Mouse (Mus musculus): ENCODE data around the gene Pet117. TPM values are rescaled to one million over a fixed set of nuclear protein-coding genes. Genes with fewer than 3 reads are reported as not detected.
"Not testable (repeated sequence)": the region's sequence is repeated elsewhere in the genome, so short reads cannot be mapped to it uniquely, and the experiment has no call there.

The Pet117 gene
- polyA plus RNA-seq, 1 experiment from 2014 or later, result not detected

GRCm38 (mm10) chr2:144333138-144333842 lies 35.5 kb upstream of the Pet117 start:
- no peaks in the 10 kb centered on the region for H3K36me3 ChIP-seq (ENCODE audit: control insufficient read depth, insufficient read depth, low read length)
- peaks cover 49% of the 10 kb centered on the region for H3K27me3 ChIP-seq (ENCODE audit: control insufficient read depth, insufficient read depth, low read length)
- H3K4me2 ChIP-seq (replicated peaks; ENCODE audit: low read depth, low read length), result peak overlapping the region; percentile 83
- H3K4me1 ChIP-seq (ENCODE audit: control insufficient read depth, insufficient read depth, low read length), result peaks cover 22% of the 10 kb centered on the region
- no peak overlapping the region for H3K9ac ChIP-seq (ENCODE audit: low read depth, low read length)
- H3K9me3 ChIP-seq (ENCODE audit: control insufficient read depth, low read length), result no peaks in the 10 kb centered on the region
- 0 out of 2 replicates have a peak, but pooled peaks have one; percentile 11 for ATAC-seq (ENCODE audit: low FRiP score, low TSS enrichment)
- 7% methylated on average over 28 of the region's 28 CpGs for WGBS
- H3K27ac ChIP-seq (ENCODE audit: low read depth, low read length), result no peak overlapping the region
- H3K4me3 ChIP-seq (ENCODE audit: low read length), result peak overlapping the region; percentile 23

- no peak overlapping the region for H3K4me3 ChIP-seq (ENCODE audit: low read length)
- H3K9me3 ChIP-seq (ENCODE audit: control insufficient read depth, low read length), result no peaks in the 10 kb centered on the region
- WGBS, result 53% methylated on average over 3 of the region's 3 CpGs
Measured at GRCm38 (mm10) chr2:144337230-144337629, 31.6 kb upstream of the Pet117 start.

GRCm38 (mm10) chr2:144337701-144338100 lies 31.1 kb upstream of the Pet117 start:
- 66% methylated on average over 8 of the region's 8 CpGs for WGBS
- Histone ChIP-seq H3K4me1 (ENCODE audit: control insufficient read depth, insufficient read depth, low read length) (peaks cover 5% of the 10 kb centered on the region), H3K4me3 (ENCODE audit: low read length) (no peak overlapping the region), H3K9me3 (ENCODE audit: control insufficient read depth, low read length) (no peaks in the 10 kb centered on the region), H3K27me3 (ENCODE audit: control insufficient read depth, insufficient read depth, low read length) (peaks cover 17% of the 10 kb centered on the region), H3K36me3 (ENCODE audit: control insufficient read depth, insufficient read depth, low read length) (no peaks in the 10 kb centered on the region), H3K9ac (ENCODE audit: low read depth, low read length) (no peak overlapping the region), H3K27ac (ENCODE audit: low read depth, low read length) (no peak overlapping the region), H3K4me2 (replicated peaks; ENCODE audit: low read depth, low read length) (no peak overlapping the region)
- no peak for ATAC-seq (ENCODE audit: low FRiP score, low TSS enrichment)

More at GRCm38 (mm10) chr2:144337230-144337629, 31.6 kb upstream of the Pet117 start:
- H3K4me2 ChIP-seq (replicated peaks; ENCODE audit: low read depth, low read length), result no peak overlapping the region
- H3K9ac ChIP-seq (ENCODE audit: low read depth, low read length), result no peak overlapping the region
- ATAC-seq (ENCODE audit: low FRiP score, low TSS enrichment), result no peak
- no peaks in the 10 kb centered on the region for H3K36me3 ChIP-seq (ENCODE audit: control insufficient read depth, insufficient read depth, low read length)
- no peak overlapping the region for H3K27ac ChIP-seq (ENCODE audit: low read depth, low read length)
- peaks cover 9% of the 10 kb centered on the region for H3K4me1 ChIP-seq (ENCODE audit: control insufficient read depth, insufficient read depth, low read length)
- H3K27me3 ChIP-seq (ENCODE audit: control insufficient read depth, insufficient read depth, low read length), result peaks cover 22% of the 10 kb centered on the region

- peaks cover 13% of the 10 kb centered on the region for H3K27me3 ChIP-seq (ENCODE audit: control insufficient read depth, insufficient read depth, low read length)
- not testable (repeated sequence) for ATAC-seq (ENCODE audit: low FRiP score, low TSS enrichment); H3K4me2 ChIP-seq (replicated peaks; ENCODE audit: low read depth, low read length); H3K9me3 ChIP-seq (ENCODE audit: control insufficient read depth, low read length); H3K27ac ChIP-seq (ENCODE audit: low read depth, low read length); H3K36me3 ChIP-seq (ENCODE audit: control insufficient read depth, insufficient read depth, low read length); H3K4me3 ChIP-seq (ENCODE audit: low read length); H3K9ac ChIP-seq (ENCODE audit: low read depth, low read length); H3K4me1 ChIP-seq (ENCODE audit: control insufficient read depth, insufficient read depth, low read length)
- 77% methylated on average over 6 of the region's 6 CpGs for WGBS
Measured at GRCm38 (mm10) chr2:144338149-144338548, 30.6 kb upstream of the Pet117 start.

- WGBS, result 62% methylated on average over 4 of the region's 4 CpGs
Measured at GRCm38 (mm10) chr2:144343158-144343557, 25.6 kb upstream of the Pet117 start.

GRCm38 (mm10) chr2:144348525-144348924 lies 20.3 kb upstream of the Pet117 start:
- ATAC-seq (ENCODE audit: low FRiP score, low TSS enrichment), result no peak

More at GRCm38 (mm10) chr2:144343158-144343557, 25.6 kb upstream of the Pet117 start:
- H3K9ac ChIP-seq (ENCODE audit: low read depth, low read length), result no peak overlapping the region
- H3K4me1 ChIP-seq (ENCODE audit: control insufficient read depth, insufficient read depth, low read length), result no peaks in the 10 kb centered on the region
- no peak for ATAC-seq (ENCODE audit: low FRiP score, low TSS enrichment)
- H3K27me3 ChIP-seq (ENCODE audit: control insufficient read depth, insufficient read depth, low read length), result no peaks in the 10 kb centered on the region
- no peak overlapping the region for H3K4me3 ChIP-seq (ENCODE audit: low read length)
- H3K9me3 ChIP-seq (ENCODE audit: control insufficient read depth, low read length), result no peaks in the 10 kb centered on the region
- H3K27ac ChIP-seq (ENCODE audit: low read depth, low read length), result no peak overlapping the region
- no peaks in the 10 kb centered on the region for H3K36me3 ChIP-seq (ENCODE audit: control insufficient read depth, insufficient read depth, low read length)
- H3K4me2 ChIP-seq (replicated peaks; ENCODE audit: low read depth, low read length), result no peak overlapping the region

GRCm38 (mm10) chr2:144352843-144353242 lies 16.0 kb upstream of the Pet117 start:
- whole genome bisulfite sequencing, result 82% methylated on average over 11 of the region's 11 CpGs
- no peaks in the 10 kb centered on the region for H3K27me3 ChIP-seq (ENCODE audit: control insufficient read depth, insufficient read depth, low read length)
- no peak for ATAC-seq (ENCODE audit: low FRiP score, low TSS enrichment)

More at GRCm38 (mm10) chr2:144348525-144348924, 20.3 kb upstream of the Pet117 start:
- Histone ChIP-seq H3K36me3 (ENCODE audit: control insufficient read depth, insufficient read depth, low read length) (no peaks in the 10 kb centered on the region), H3K9me3 (ENCODE audit: control insufficient read depth, low read length) (no peaks in the 10 kb centered on the region), H3K4me1 (ENCODE audit: control insufficient read depth, insufficient read depth, low read length) (no peaks in the 10 kb centered on the region), H3K4me2 (replicated peaks; ENCODE audit: low read depth, low read length) (no peak overlapping the region), H3K9ac (ENCODE audit: low read depth, low read length) (no peak overlapping the region), H3K4me3 (ENCODE audit: low read length) (no peak overlapping the region), H3K27me3 (ENCODE audit: control insufficient read depth, insufficient read depth, low read length) (no peaks in the 10 kb centered on the region), H3K27ac (ENCODE audit: low read depth, low read length) (no peak overlapping the region)
- 67% methylated on average over 3 of the region's 3 CpGs for WGBS

GRCm38 (mm10) chr2:144369020-144369421 lies 225 bp downstream of the Pet117 start:
- Histone ChIP-seq H3K27ac (ENCODE audit: low read depth, low read length) (peak overlapping the region; percentile 95), H3K36me3 (ENCODE audit: control insufficient read depth, insufficient read depth, low read length) (peaks cover 12% of the 10 kb centered on the region), H3K4me2 (replicated peaks; ENCODE audit: low read depth, low read length) (peak overlapping the region; percentile 55), H3K9ac (ENCODE audit: low read depth, low read length) (peak overlapping the region; percentile 90), H3K4me3 (ENCODE audit: low read length) (peak overlapping the region; percentile 88), H3K9me3 (ENCODE audit: control insufficient read depth, low read length) (no peaks in the 10 kb centered on the region), H3K27me3 (ENCODE audit: control insufficient read depth, insufficient read depth, low read length) (no peaks in the 10 kb centered on the region), H3K4me1 (ENCODE audit: control insufficient read depth, insufficient read depth, low read length) (no peaks in the 10 kb centered on the region)
- ATAC-seq (ENCODE audit: low FRiP score, low TSS enrichment), result peak; percentile 92
- under 1% methylated on average over 43 of the region's 43 CpGs for WGBS

More at GRCm38 (mm10) chr2:144352843-144353242, 16.0 kb upstream of the Pet117 start:
- Histone ChIP-seq H3K27ac (ENCODE audit: low read depth, low read length) (no peak overlapping the region), H3K4me1 (ENCODE audit: control insufficient read depth, insufficient read depth, low read length) (no peaks in the 10 kb centered on the region), H3K36me3 (ENCODE audit: control insufficient read depth, insufficient read depth, low read length) (no peaks in the 10 kb centered on the region), H3K4me2 (replicated peaks; ENCODE audit: low read depth, low read length) (no peak overlapping the region), H3K9me3 (ENCODE audit: control insufficient read depth, low read length) (no peaks in the 10 kb centered on the region), H3K4me3 (ENCODE audit: low read length) (no peak overlapping the region), H3K9ac (ENCODE audit: low read depth, low read length) (no peak overlapping the region)

GRCm38 (mm10) chr2:144369511-144369910 lies 715 bp downstream of the Pet117 start:
- Histone ChIP-seq H3K27me3 (ENCODE audit: control insufficient read depth, insufficient read depth, low read length) (no peaks in the 10 kb centered on the region), H3K27ac (ENCODE audit: low read depth, low read length) (peak overlapping the region; percentile 95), H3K4me2 (replicated peaks; ENCODE audit: low read depth, low read length) (peak overlapping the region; percentile 55), H3K9ac (ENCODE audit: low read depth, low read length) (peak overlapping the region; percentile 90), H3K4me3 (ENCODE audit: low read length) (peak overlapping the region; percentile 88), H3K9me3 (ENCODE audit: control insufficient read depth, low read length) (no peaks in the 10 kb centered on the region), H3K36me3 (ENCODE audit: control insufficient read depth, insufficient read depth, low read length) (peaks cover 16% of the 10 kb centered on the region), H3K4me1 (ENCODE audit: control insufficient read depth, insufficient read depth, low read length) (no peaks in the 10 kb centered on the region)
- 1% methylated on average over 12 of the region's 12 CpGs for WGBS
- ATAC-seq (ENCODE audit: low FRiP score, low TSS enrichment), result no peak
